26 mouse cellular contexts compared by ENCODE assay signal in genomic region chr2:126646461-126646860, GRCm38 (mm10).
"Had no signal": no experiment of that assay in that cellular context is flagged by ENCODE, and none has a peak within 500 bp of the region (broad histone marks: within the 10 kb centered on the region; RNA-seq: fewer than 3 reads in every experiment).

No protein-coding gene starts in this region.

- H3K4me3 ChIP-seq: heart, adult 2 months; heart, embryonic 12.5 days; hindbrain, embryonic 10.5 days; hindbrain, embryonic 12.5 days; intestine, embryonic 15.5 days; kidney, embryonic 15.5 days; limb, embryonic 13.5 days; limb, embryonic 15.5 days; liver, embryonic 12.5 days had no signal

- H3K27me3 ChIP-seq: heart, embryonic 12.5 days; hindbrain, embryonic 12.5 days; intestine, embryonic 15.5 days; kidney, embryonic 15.5 days; limb, embryonic 13.5 days; limb, embryonic 15.5 days; liver, embryonic 12.5 days had no signal

- H3K9me3 ChIP-seq: heart, embryonic 12.5 days; hindbrain, embryonic 10.5 days; hindbrain, embryonic 12.5 days; intestine, embryonic 15.5 days; kidney, embryonic 15.5 days; limb, embryonic 13.5 days; limb, embryonic 15.5 days; liver, embryonic 12.5 days had no signal

- H3K4me1 ChIP-seq: hindbrain, embryonic 10.5 days; hindbrain, embryonic 12.5 days; intestine, embryonic 15.5 days; kidney, embryonic 15.5 days; limb, embryonic 13.5 days; limb, embryonic 15.5 days; liver, embryonic 12.5 days had no signal

- ATAC-seq: hindbrain, embryonic 16.5 days; inflammation-experienced regulatory T-cells, adult 6 months; intestine, embryonic 15.5 days; liver, embryonic 12.5 days had no signal

- DNase-seq: gastrocnemius, postnatal 14 days; gastrocnemius, postnatal 36 days; heart, adult 2 months; heart, postnatal 10 days; heart, postnatal 4 days; kidney, adult 11 months; kidney, adult 2 months; kidney, adult 9 months; kidney, postnatal 14 days; kidney, postnatal 36 days; layer of hippocampus, adult 9-11 months; layer of hippocampus, postnatal 36 days; left cerebral cortex, postnatal 4 days had no signal

- H3K9ac ChIP-seq: heart, embryonic 12.5 days; hindbrain, embryonic 12.5 days; hindbrain, embryonic 14.5 days; intestine, embryonic 15.5 days; kidney, embryonic 15.5 days; limb, embryonic 13.5 days; limb, embryonic 15.5 days; liver, embryonic 12.5 days; liver, embryonic 14.5 days had no signal

- H3K27ac ChIP-seq: heart, adult 2 months; hindbrain, embryonic 10.5 days; hindbrain, embryonic 12.5 days; hindbrain, embryonic 14.5 days; intestine, embryonic 15.5 days; kidney, embryonic 15.5 days; kidney, postnatal 0 days; limb, embryonic 13.5 days; limb, embryonic 15.5 days; liver, embryonic 12.5 days; liver, embryonic 14.5 days had no signal

- H3K4me2 ChIP-seq: heart, embryonic 12.5 days; hindbrain, embryonic 12.5 days; hindbrain, embryonic 14.5 days; intestine, embryonic 15.5 days; kidney, embryonic 15.5 days; limb, embryonic 13.5 days; limb, embryonic 15.5 days; liver, embryonic 12.5 days had no signal
